Mouse (Mus musculus) MEL (cell line): ENCODE measurements around the gene Fam160a1. TPM values are rescaled to one million over a fixed set of nuclear protein-coding genes. Genes with fewer than 3 reads are reported as not detected.

Source experiments
- DNase-seq: peaks from one replicate; pipeline ENCODE4 v3.0.0; 2011; ENCODE audit warnings: low read depth, low spot score
- H3K27ac ChIP-seq: 2 replicates; pipeline ENCODE4 v1.5.1; 2012; ENCODE audit warnings: low read depth, mild to moderate bottlenecking, control low read depth, low read length, moderate library complexity; ENCODE audit not compliant: control insufficient read depth
- H3K27me3 ChIP-seq, 2 experiments: fragments of 150-350 bp in 1 of 2; sonication (generic) in 1 of 2; 2 replicates each; pipeline ENCODE4 v1.6.1; 2012; ENCODE audit warnings: low read length in 2 of 2, mild to moderate bottlenecking in 2 of 2, improper control_type of control experiment in 1 of 2, moderate library complexity in 1 of 2; ENCODE audit not compliant: insufficient read depth in 2 of 2, control insufficient read depth in 1 of 2
- H3K36me3 ChIP-seq, 2 experiments: 2 replicates each; pipeline ENCODE4 v1.6.1; 2012 to 2014; ENCODE audit warnings: low read length in 2 of 2, improper control_type of control experiment in 1 of 2, inconsistent platforms in 1 of 2, mild to moderate bottlenecking in 1 of 2; ENCODE audit not compliant: insufficient read depth in 2 of 2, control insufficient read depth in 1 of 2
- H3K4me1 ChIP-seq, 2 experiments: fragments of 150-350 bp in 1 of 2; sonication (generic) in 1 of 2; 2 replicates each; pipeline ENCODE4 v1.6.1; 2012; ENCODE audit warnings: low read length in 2 of 2, improper control_type of control experiment in 1 of 2, mild to moderate bottlenecking in 1 of 2; ENCODE audit not compliant: insufficient read depth in 2 of 2, control insufficient read depth in 1 of 2
- H3K4me3 ChIP-seq, 2 experiments: fragments of 150-350 bp in 1 of 2; sonication (generic) in 1 of 2; 2 replicates each; pipeline ENCODE4 v1.5.1; 2012; ENCODE audit warnings: low read depth in 2 of 2, low read length in 2 of 2, mild to moderate bottlenecking in 2 of 2, moderate library complexity in 2 of 2, control low read depth in 1 of 2, improper control_type of control experiment in 1 of 2; ENCODE audit not compliant: control insufficient read depth in 1 of 2, insufficient read depth in 1 of 2
- H3K79me2 ChIP-seq: 2 replicates; pipeline ENCODE4 v1.6.1; 2012; ENCODE audit warnings: mild to moderate bottlenecking, low read length, moderate library complexity; ENCODE audit not compliant: control insufficient read depth, poor library complexity, insufficient read depth
- H3K9ac ChIP-seq: 2 replicates; pipeline ENCODE4 v1.6.1; 2012; ENCODE audit warnings: low read depth, mild to moderate bottlenecking, control low read depth, low read length, moderate library complexity; ENCODE audit not compliant: control insufficient read depth, poor library complexity, severe bottlenecking
- H3K9me3 ChIP-seq: fragments of 150-350 bp; sonication (generic); replicated peaks from 2 replicates; pipeline ENCODE4 v1.6.1; 2012; ENCODE audit warnings: mild to moderate bottlenecking, low read length, improper control_type of control experiment, moderate library complexity; ENCODE audit not compliant: insufficient read depth
- BHLHE40 ChIP-seq: IDR thresholded peaks from 2 replicates; pipeline ENCODE4 v1.6.1; 2012; ENCODE audit warnings: low read depth, mild to moderate bottlenecking, inconsistent platforms, low read length, improper control_type of control experiment, borderline replicate concordance
- CHD1 ChIP-seq: IDR thresholded peaks from 2 replicates; pipeline ENCODE4 v1.6.1; 2012; ENCODE audit warnings: low read depth, mild to moderate bottlenecking, inconsistent platforms, low read length, improper control_type of control experiment
- CHD2 ChIP-seq: IDR thresholded peaks from 2 replicates; pipeline ENCODE4 v1.6.1; 2011; ENCODE audit warnings: low read length, improper control_type of control experiment
- CTCF ChIP-seq, 3 experiments: IDR thresholded peaks in 2 of 3; conservative IDR thresholded peaks in 1 of 3; 2 replicates each; pipeline ENCODE4 v1.5.1; 2011 to 2012; ENCODE audit warnings: low read length in 3 of 3, low read depth in 2 of 3, mild to moderate bottlenecking in 2 of 3, improper control_type of control experiment in 1 of 3, inconsistent platforms in 1 of 3, mixed read lengths in 1 of 3, moderate library complexity in 1 of 3; ENCODE audit not compliant: control insufficient read depth in 1 of 3, insufficient read depth in 1 of 3, poor library complexity in 1 of 3, severe bottlenecking in 1 of 3
- ELF1 ChIP-seq: IDR thresholded peaks from 2 replicates; pipeline ENCODE4 v1.6.1; 2014; ENCODE audit warnings: low read depth, mild to moderate bottlenecking, inconsistent platforms, low read length, improper control_type of control experiment, moderate library complexity
- EP300 ChIP-seq, 2 experiments: IDR thresholded peaks; 2 replicates each; pipeline ENCODE4 v1.6.1; 2011; ENCODE audit warnings: improper control_type of control experiment in 2 of 2, low read length in 2 of 2, low read depth in 1 of 2, mild to moderate bottlenecking in 1 of 2
- ETS1 ChIP-seq: IDR thresholded peaks from 2 replicates; pipeline ENCODE4 v1.6.1; 2012; ENCODE audit warnings: low read depth, mild to moderate bottlenecking, inconsistent platforms, low read length, improper control_type of control experiment, moderate library complexity
- HCFC1 ChIP-seq: IDR thresholded peaks from 2 replicates; pipeline ENCODE4 v1.6.1; 2012; ENCODE audit warnings: low read depth, mild to moderate bottlenecking, inconsistent platforms, low read length, improper control_type of control experiment, moderate library complexity
- MAX ChIP-seq: IDR thresholded peaks from 2 replicates; pipeline ENCODE4 v1.6.1; 2011; ENCODE audit warnings: low read length, improper control_type of control experiment
- MAZ ChIP-seq: IDR thresholded peaks from 2 replicates; pipeline ENCODE4 v1.6.1; 2012; ENCODE audit warnings: low read depth, mild to moderate bottlenecking, inconsistent platforms, low read length, improper control_type of control experiment
- MEF2A ChIP-seq: IDR thresholded peaks from 2 replicates; pipeline ENCODE4 v1.6.1; 2014; ENCODE audit warnings: low read depth, mild to moderate bottlenecking, inconsistent platforms, low read length, improper control_type of control experiment; ENCODE audit not compliant: poor library complexity, insufficient replicate concordance, severe bottlenecking; ENCODE audit errors: extremely low read depth
- MYB ChIP-seq: IDR thresholded peaks from 2 replicates; pipeline ENCODE4 v1.6.1; 2011; ENCODE audit warnings: mild to moderate bottlenecking, low read depth, low read length, improper control_type of control experiment
- MYC ChIP-seq: IDR thresholded peaks from 2 replicates; pipeline ENCODE4 v1.6.1; 2011; ENCODE audit warnings: low read depth, mild to moderate bottlenecking, low read length, improper control_type of control experiment, moderate library complexity
- NRF1 ChIP-seq: IDR thresholded peaks from 2 replicates; pipeline ENCODE4 v1.6.1; 2014; ENCODE audit warnings: low read depth, mild to moderate bottlenecking, inconsistent platforms, low read length, improper control_type of control experiment, moderate library complexity; ENCODE audit not compliant: poor library complexity, insufficient read depth, severe bottlenecking
- POLR2AphosphoS2 ChIP-seq: IDR thresholded peaks from 2 replicates; pipeline ENCODE4 v1.6.1; 2011; ENCODE audit warnings: low read length, improper control_type of control experiment
- POLR2AphosphoS5 ChIP-seq: IDR thresholded peaks from 2 replicates; pipeline ENCODE4 v1.6.1; 2012; ENCODE audit warnings: low read depth, borderline replicate concordance, mild to moderate bottlenecking, inconsistent platforms, low read length, moderate library complexity, mixed read lengths
- RCOR1 ChIP-seq: IDR thresholded peaks from 2 replicates; pipeline ENCODE4 v1.6.1; 2012; ENCODE audit warnings: low read depth, mild to moderate bottlenecking, inconsistent platforms, low read length, improper control_type of control experiment
- SMC3 ChIP-seq: IDR thresholded peaks from 2 replicates; pipeline ENCODE4 v1.6.1; 2011; ENCODE audit warnings: low read depth, low read length, improper control_type of control experiment
- TAL1 ChIP-seq: IDR thresholded peaks from 2 replicates; pipeline ENCODE4 v1.6.1; 2012; ENCODE audit warnings: mild to moderate bottlenecking, inconsistent platforms, low read length, moderate library complexity, mixed read lengths
- TBP ChIP-seq: IDR thresholded peaks from 2 replicates; pipeline ENCODE4 v1.8.0; 2011; ENCODE audit warnings: low read depth, low read length, improper control_type of control experiment
- TCF12 ChIP-seq: IDR thresholded peaks from 2 replicates; pipeline ENCODE4 v1.6.1; 2014; ENCODE audit warnings: low read depth, mild to moderate bottlenecking, inconsistent platforms, low read length, improper control_type of control experiment, moderate library complexity
- UBTF ChIP-seq: IDR thresholded peaks from 2 replicates; pipeline ENCODE4 v1.6.1; 2012; ENCODE audit warnings: low read depth, mild to moderate bottlenecking, inconsistent platforms, low read length, improper control_type of control experiment, moderate library complexity, borderline replicate concordance; ENCODE audit not compliant: insufficient read depth
- ZC3H11A ChIP-seq: IDR thresholded peaks from 2 replicates; pipeline ENCODE4 v1.6.1; 2012; ENCODE audit warnings: low read depth, mild to moderate bottlenecking, inconsistent platforms, low read length, improper control_type of control experiment
- ZKSCAN1 ChIP-seq: IDR thresholded peaks from 2 replicates; pipeline ENCODE4 v1.6.1; 2012; ENCODE audit warnings: low read depth, mild to moderate bottlenecking, inconsistent platforms, low read length, improper control_type of control experiment, moderate library complexity
- ZMIZ1 ChIP-seq: IDR thresholded peaks from 2 replicates; pipeline ENCODE4 v1.6.1; 2012; ENCODE audit warnings: low read depth, mild to moderate bottlenecking, inconsistent platforms, low read length, improper control_type of control experiment, moderate library complexity
- polyA plus RNA-seq, 2 experiments: library from polyadenylated mRNA; stranded (reverse) in 1 of 2; unstranded in 1 of 2; fragments of >175 nt in 1 of 2; fragments of >200 nt in 1 of 2; gene quantifications; 2 replicates each; pipeline versions ENCODE4 v1.2.1 to v1.2.4; 2012; ENCODE audit warnings: low replicate concordance in 2 of 2, low read depth in 1 of 2; ENCODE audit not compliant: insufficient read length in 2 of 2, insufficient read depth in 1 of 2, missing spikeins in 1 of 2
- total RNA-seq: library from RNA; depleted of rRNA; stranded (reverse); fragments of 300-350 nt; gene quantifications from 2 replicates; pipeline ENCODE4 v1.2.3, GENCODE M21; 2012

Fam160a1 gene
- total and polyA plus RNA-seq, 3 experiments = not detected

- DNase-seq = no peak
- TF ChIP-seq HCFC1 = no peak
- TF ChIP-seq TBP = no peak
- no peak for TF ChIP-seq MYB
- no peak for TF ChIP-seq MAX
- no peak for TF ChIP-seq MAZ
- TF ChIP-seq ZC3H11A = no peak
- no peak for TF ChIP-seq CHD1
- TF ChIP-seq TAL1 = no peak
- no peak for TF ChIP-seq ZMIZ1
- TF ChIP-seq POLR2AphosphoS2 = no peak
- TF ChIP-seq MYC = no peak
- TF ChIP-seq CTCF (IDR thresholded peaks at IDR 0.05 in 2 of 3, conservative IDR thresholded peaks at IDR 0.05 in 1 of 3; ENCODE audit: control insufficient read depth in 1 of 3, insufficient read depth in 1 of 3, low read depth in 2 of 3, low read length in 3 of 3, poor library complexity in 1 of 3, severe bottlenecking in 1 of 3) = no peak
- TF ChIP-seq RCOR1 = no peak
- no peak for TF ChIP-seq ETS1
- TF ChIP-seq MEF2A = no peak
- TF ChIP-seq EP300 (IDR thresholded peaks at IDR 0.05; ENCODE audit: low read depth in 1 of 2, low read length in 2 of 2) = no peak
- no peak for TF ChIP-seq BHLHE40
- no peak for TF ChIP-seq SMC3
- no peak for TF ChIP-seq CHD2
- no peak for TF ChIP-seq UBTF
- Histone ChIP-seq H3K36me3 (no peaks in the 10 kb centered on the region), H3K27ac (no peak overlapping the region), H3K9me3 (no peaks in the 10 kb centered on the region), H3K9ac (no peak overlapping the region), H3K4me3 (no peak overlapping the region), H3K27me3 (no peaks in the 10 kb centered on the region; a peak in 1 of 4 replicates), H3K79me2 (no peaks in the 10 kb centered on the region), H3K4me1 (no peaks in the 10 kb centered on the region)
Measured at GRCm38 (mm10) chr3:85846316-85846715, 29.2 kb upstream of the Fam160a1 start.

GRCm38 (mm10) chr3:85845341-85845740, 28.2 kb upstream of the Fam160a1 start:
- no peaks in the 10 kb centered on the region for H3K4me1 ChIP-seq
- no peak for DNase-seq
- no peaks in the 10 kb centered on the region for H3K36me3 ChIP-seq

More at GRCm38 (mm10) chr3:85845341-85845740, 28.2 kb upstream of the Fam160a1 start:
- H3K27me3 ChIP-seq = no peaks in the 10 kb centered on the region; a peak in 1 of 4 replicates
- no peaks in the 10 kb centered on the region for H3K79me2 ChIP-seq
- no peak overlapping the region for H3K27ac ChIP-seq
- H3K4me3 ChIP-seq = no peak overlapping the region
- no peaks in the 10 kb centered on the region for H3K9me3 ChIP-seq
- H3K9ac ChIP-seq = no peak overlapping the region
- TF ChIP-seq UBTF = no peak
- no peak for TF ChIP-seq TCF12
- TF ChIP-seq ZKSCAN1 = no peak
- no peak for TF ChIP-seq ELF1
- TF ChIP-seq ZMIZ1 = no peak
- TF ChIP-seq EP300 (IDR thresholded peaks at IDR 0.05; ENCODE audit: low read depth in 1 of 2, low read length in 2 of 2) = no peak
- TF ChIP-seq MAZ = no peak
- TF ChIP-seq CTCF (IDR thresholded peaks at IDR 0.05 in 2 of 3, conservative IDR thresholded peaks at IDR 0.05 in 1 of 3; ENCODE audit: control insufficient read depth in 1 of 3, insufficient read depth in 1 of 3, low read depth in 2 of 3, low read length in 3 of 3, poor library complexity in 1 of 3, severe bottlenecking in 1 of 3) = no peak
- TF ChIP-seq CHD1 = no peak
- TF ChIP-seq POLR2AphosphoS2 = no peak
- no peak for TF ChIP-seq ETS1
- TF ChIP-seq NRF1 = no peak
- no peak for TF ChIP-seq POLR2AphosphoS5
- TF ChIP-seq, all 39 proteins: peak for 0
